Mouse (Mus musculus) gonadal fat pad, adult 2 months (tissue): ENCODE measurements around the gene Scp2. TPM values are rescaled to one million over a fixed set of nuclear protein-coding genes. Genes with fewer than 3 reads are reported as not detected.
"Not testable (repeated sequence)": the region's sequence is repeated elsewhere in the genome, so short reads cannot be mapped to it uniquely, and the experiment has no call there.

Source experiments
- DNase-seq: peaks from one replicate; pipeline ENCODE4 v3.0.0-alpha.2; 2012; ENCODE audit warnings: low read depth
- polyA plus RNA-seq: library from polyadenylated mRNA; depleted of rRNA; stranded (reverse); fragments of >200 nt; gene quantifications from 2 replicates; pipeline ENCODE4 v1.2.3, GENCODE M21; 2012

Gene Scp2
- polyA plus RNA-seq, 1 experiment: 537 TPM

DNA sequence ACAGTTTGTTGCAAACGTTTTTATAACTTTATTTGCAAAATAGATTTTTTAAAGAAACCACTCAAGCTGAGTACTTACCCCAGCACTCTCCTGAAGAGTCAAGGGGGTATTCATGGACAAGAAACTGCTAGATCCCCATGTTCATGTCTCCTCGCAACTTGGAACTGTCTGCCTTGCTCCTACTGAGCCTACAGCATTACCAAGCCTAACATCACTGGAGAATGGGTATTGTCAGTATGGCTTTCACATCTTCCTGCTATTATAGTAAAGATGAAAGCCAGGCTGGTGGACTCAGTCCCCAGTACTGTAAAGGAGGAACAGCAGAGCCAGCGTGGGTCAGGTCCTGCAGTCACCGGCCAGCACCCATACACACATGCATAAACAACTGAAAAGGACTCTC, 48.5 kb downstream of the Scp2 start, which contains the start of gene Podn:
Gene Podn, minus strand, starts transcription at position 101 of the 400 bp plus-strand sequence.
- no peak for DNase-seq

DNA sequence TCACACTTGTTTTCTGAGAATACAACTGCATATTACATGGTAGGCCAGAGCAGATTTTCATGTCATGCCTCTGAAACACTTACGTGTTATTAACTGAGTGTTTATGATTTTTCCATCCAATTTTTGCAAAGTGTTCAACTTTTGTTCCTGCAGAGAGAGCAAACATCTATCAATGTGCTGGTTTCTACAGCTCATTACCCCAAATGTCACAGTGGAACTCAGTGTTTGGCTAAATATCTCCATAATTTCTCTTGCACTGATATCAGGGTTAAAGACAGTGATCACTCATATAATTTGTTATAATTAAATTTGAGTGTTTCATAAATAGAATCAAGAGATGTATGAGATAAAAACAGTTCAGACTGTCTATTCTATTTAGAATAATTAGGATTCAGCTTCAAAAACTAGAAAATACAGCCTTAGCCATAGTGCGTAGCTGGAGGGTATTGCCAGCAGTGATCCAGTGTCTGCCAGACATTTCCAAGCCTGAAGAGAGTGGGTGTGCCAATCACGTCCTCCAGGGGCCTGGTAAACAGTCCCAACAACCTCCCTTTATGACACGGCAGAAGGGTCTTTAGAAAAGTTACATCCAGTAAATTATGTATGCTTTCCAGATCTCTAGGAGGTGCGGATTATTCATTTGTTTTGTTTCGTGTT, 51.9 kb downstream of the Scp2 start:
- DNase-seq: no peak

GRCm38 (mm10) chr4:108083993-108084392, 60.8 kb downstream of the Scp2 start:
- DNase-seq: no peak

GRCm38 (mm10) chr4:108083032-108083735, 61.6 kb downstream of the Scp2 start:
- DNase-seq: no peak

DNA sequence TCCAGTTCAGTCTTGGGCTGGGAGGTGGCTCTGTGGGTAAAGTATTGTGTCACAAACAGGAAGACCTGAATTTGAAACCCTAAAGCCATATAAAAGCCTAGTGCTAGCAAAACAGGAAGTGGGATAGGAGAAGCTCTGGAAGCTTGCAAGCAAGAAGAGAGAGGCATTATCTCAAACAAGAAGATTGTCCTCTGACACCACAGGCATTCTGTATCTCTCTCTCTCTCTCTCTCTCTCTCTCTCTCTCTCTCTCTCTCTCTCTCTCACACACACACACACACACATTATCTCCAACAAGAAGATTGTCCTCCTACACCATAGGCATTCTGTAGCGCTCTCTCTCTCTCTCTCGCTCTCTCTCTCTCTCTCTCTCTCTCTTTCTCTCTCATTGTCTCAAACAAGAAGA, 62.4 kb downstream of the Scp2 start:
- DNase-seq: no peak

GRCm38 (mm10) chr4:108080876-108081275, 63.9 kb downstream of the Scp2 start:
- DNase-seq: no peak

DNA sequence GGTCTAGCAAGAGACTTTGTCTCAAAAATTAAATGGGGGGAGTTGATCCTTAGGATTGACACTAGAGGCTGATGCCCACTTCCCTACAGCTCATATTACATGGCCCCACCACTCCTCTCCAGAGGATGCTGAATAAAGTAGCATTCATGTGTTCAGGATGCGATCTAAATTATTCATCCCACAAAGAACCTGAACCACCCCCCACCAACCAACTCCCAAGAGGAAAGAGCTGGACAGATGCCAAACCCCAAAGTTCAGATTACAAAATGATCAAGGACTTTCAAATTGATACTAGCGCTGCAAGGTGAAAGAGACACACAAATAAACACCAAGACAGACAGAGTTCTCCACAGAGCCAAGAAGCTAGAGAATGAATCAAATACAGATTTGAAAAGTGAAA, 65.0 kb downstream of the Scp2 start:
- DNase-seq: no peak

GRCm38 (mm10) chr4:108079191-108079590, 65.6 kb downstream of the Scp2 start:
- DNase-seq: not testable (repeated sequence)

DNA sequence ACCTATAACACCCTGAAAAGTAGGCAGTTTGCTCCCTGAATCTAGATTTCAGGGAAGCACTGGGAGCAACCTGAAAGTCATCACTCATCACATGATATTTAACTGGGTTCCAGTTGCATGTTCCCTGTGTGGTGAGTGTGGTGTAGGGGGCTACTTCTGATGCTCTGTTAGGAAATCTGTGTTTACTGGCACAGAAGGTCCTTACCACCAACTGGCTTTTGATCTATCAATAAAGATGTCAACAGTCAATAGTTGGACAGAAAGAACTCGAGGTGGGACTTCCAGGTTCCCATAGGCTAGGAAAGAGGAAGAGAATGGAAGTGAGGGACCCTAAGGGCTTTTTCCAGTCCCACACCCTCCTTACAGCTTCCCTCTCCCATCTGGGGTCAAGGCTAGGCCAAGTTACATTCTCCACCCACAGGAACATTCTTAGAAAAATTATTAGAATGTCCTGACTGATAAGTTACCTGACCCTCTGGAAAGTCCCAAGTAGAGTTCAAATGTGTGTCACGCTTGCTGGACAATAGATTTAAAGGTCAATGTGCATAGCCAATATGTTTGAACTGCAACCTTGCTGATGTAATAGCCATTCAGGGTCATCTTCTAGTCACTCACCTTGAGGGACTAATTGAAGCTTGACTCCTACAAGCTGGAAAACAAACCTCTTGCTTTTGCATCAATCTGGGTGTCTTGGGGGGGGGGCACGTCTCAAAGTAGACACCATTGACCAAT, 67.4 kb downstream of the Scp2 start:
- DNase-seq: no peak

DNA sequence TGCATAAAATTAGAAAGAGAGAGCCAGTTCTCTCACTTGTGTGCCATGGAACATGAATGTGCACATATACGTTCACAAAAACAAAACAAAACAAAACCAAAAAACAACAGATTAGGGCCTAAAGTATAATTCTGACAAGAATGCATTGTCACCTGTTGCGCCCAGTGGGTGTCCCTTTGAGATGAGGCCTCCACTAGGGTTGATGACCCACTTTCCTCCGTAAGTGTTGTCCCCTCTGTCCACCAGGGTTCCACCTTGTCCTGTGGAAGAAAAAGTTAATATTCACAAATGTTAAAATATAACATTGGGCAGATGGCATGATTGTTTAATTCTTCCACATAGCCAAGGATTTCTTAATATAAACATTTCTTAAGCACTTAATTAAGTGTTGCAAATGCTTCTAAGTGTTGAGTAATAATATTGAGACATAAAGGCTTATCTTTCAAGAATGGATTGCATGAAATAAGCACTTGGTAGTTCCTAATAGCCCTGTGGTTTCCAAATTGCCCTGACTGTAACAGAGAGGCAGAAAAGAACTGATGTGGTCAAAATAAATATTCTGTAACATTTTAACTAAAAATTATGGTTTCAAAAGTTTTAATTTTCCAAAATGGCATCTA, 70.5 kb downstream of the Scp2 start:
- DNase-seq: no peak

DNA sequence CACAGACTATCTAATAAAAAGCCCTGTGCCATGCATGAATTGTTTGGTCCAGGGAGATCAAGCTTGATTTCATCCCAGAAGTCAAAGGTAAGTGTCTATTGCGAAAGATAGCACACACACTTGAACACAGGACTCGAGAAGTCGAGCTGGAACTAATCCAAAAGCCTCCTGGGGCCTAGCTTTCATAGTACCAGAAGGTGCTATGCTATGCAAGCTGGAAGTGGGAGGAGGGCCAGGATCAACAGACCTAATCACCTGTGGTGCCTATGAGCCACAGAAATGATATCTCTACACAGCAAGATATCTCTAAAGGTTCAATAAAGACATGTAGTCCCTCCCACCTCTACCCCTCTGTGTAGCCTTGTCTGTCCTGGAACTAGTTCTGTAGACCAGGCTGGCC, 72.7 kb downstream of the Scp2 start:
- DNase-seq: no peak

DNA sequence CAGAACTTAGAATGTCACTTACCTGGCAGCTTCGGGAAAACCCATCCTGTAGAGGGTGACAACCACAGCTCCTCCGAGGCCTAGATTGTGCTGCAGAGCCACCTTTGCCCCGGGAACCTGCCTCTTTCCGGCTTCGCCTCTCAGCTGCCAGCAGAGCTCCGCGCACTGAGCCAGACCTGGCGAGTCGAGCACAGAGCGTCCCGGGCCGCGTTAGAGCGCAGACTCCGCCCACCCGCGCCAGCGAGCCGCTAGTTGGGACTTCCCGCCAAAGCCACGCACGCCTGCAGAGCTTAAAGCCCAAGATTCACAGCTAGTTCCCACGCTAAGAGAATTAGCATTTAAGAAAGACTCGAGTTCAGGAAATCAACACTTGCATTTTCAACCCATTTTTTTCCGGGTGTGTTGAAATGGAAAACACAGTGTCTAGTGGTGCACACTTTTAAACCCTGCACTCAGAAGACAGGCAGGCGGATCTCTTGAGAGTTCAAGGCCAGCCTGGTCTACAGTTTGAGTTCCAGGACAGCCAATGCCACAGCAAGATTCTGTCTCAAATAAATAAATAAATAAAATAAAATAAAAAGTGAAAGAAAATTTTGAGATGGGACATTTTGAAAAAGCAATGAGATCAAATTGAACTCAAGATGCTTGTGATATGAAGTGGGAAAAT, 73.4 kb downstream of the Scp2 start:
- DNase-seq: no peak

DNA sequence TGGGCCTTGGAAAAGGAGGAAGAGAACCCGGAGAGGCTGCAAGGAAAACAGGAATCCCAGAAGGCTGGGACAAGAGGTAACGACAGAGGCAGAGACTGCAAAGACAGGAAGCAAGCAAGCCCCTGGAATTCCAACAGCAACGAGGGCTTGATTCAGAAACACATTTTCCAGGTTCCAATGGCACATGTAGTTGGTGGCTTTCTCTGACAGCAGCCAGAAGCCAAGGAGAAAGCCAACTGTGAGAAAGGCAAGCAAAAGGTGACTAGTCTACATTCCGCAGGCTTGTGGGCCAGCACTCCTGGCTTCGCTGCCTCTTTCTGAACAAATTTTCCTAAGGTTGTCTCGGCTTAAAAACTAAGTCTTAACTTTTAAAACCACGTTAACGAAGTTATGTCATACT, 74.1 kb downstream of the Scp2 start:
- DNase-seq: no peak

DNA sequence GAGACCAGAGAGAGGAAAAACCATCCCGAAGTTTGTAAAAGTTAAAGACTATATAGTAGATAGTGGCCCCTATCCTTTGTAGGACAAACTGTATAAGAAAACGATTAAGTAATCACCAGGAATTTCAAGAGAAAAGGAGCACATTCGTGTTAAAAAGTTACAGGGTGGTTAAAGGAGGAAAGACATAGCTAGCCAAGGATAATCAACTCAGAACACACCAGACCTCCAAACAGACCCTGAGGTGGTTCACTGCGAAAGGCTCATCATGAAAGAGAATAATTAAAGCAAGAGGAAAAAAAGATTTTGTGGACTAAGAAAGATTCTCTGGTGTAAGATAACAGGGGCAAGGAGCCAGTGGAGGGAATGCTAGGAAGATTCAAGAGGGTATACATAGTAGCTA, 74.5 kb downstream of the Scp2 start:
- DNase-seq: no peak

DNA sequence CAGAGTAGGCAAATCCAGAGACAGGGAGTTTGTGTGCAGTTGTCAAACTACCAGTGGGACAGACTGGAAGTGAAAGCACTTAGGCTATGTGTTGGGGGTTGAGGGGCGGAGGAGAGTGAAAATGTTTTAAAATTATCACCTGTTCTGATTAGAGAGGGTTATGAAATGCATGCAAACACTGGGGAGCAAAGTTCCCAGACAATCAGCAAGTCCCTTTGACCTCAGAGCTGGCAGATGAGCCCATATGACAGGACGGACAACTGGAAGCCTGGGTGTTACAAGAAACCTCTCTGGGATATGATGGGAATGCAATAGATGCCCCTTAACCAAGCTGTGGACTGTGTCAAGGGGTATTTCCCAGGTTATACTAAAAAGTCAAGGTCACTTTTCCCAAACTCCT, 76.7 kb downstream of the Scp2 start:
- DNase-seq: no peak

DNA sequence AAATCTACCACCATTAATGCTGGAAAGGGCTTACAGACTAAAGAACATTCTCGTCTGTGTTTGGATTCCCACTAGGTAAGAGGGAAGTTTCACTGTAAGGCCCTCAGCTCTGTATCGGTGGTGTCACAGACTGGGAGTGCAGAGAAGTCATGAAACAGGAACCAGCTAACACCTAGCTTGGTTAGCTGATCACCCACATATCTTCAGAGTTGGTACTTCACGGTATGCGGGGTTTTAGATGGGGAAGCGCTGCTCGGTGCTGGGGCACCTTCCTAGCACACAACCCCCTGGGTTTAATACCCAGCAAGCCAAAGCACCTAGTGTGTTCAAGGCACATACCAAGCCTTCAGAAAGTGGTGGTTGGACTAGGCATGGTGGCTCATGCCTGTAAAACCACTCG, 77.5 kb downstream of the Scp2 start:
- no peak for DNase-seq

- DNase-seq: no peak
Observed at GRCm38 (mm10) chr4:108066569-108066968, 78.2 kb downstream of the Scp2 start.

GRCm38 (mm10) chr4:108065176-108065844, 79.5 kb downstream of the Scp2 start:
- no peak for DNase-seq

DNA sequence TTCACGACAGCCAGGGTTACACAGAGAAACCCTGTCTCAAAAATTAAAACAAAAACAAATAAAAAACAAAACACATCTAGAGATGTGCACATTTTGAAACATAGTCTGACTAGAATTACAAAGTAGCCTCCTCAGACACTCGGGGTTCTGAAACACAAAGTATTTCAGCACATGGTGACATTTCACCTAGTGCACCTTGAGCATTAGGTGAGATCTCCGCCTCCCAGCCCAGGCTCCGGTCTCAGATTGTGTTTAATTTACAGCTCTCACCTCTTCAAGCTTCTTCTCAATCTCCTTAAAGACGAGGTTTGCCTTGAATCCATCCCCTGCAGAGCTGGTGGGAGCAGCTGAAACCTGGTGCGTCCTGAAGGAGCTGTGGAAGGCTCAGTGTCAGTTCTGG, 81.2 kb downstream of the Scp2 start:
- DNase-seq: no peak

DNA sequence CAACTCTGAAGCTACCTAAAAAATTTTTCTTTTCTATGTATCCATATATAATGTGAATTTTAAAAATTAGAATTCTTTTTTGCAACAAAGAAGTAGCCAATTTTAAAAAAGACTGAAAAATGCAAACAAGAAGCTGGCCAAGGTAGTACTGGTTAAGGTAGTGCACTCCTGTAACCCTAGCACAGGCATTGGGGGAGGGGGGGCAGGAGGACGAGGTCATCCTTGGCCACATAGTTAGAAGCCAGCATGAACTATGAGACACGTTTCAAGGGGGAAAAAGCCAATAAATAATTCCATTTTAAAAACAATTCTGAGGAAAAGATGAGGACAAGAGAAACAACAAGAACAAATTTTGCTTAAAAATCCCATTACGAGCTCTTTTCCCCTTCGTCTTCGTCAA, 82.3 kb downstream of the Scp2 start:
- no peak for DNase-seq

DNA sequence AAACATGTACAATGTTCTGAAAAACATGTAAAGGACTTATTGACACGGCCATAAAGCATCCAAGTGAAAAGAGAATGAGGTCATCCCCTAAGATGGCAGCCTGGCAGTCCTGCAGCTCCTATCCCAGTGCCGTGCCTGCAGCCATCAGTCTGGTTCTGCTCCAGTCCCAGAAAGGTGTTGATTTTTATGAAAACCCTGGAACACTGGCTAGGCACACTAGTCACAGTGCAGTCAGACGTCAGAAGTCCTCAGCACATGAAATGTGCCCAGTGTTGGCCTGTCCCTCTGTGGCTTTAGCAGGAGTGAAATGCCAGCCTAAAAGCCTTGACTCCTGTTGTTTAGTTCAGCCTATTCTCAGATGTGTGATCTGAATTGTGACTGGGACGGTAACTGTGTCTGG, 84.0 kb downstream of the Scp2 start:
- no peak for DNase-seq
